Mouse (Mus musculus) spleen, adult 2 months (tissue): Measurements from ENCODE around the gene Tmem245. TPM values are rescaled to one million over a fixed set of nuclear protein-coding genes. Genes with fewer than 3 reads are reported as not detected.

Experiments used
- DNase-seq, 2 experiments: peaks; one replicate each; pipeline versions ENCODE4 v3.0.0 to v3.0.0-alpha.2; 2012 to 2021; ENCODE audit warnings: low spot score in 2 of 2, low read depth in 1 of 2
- H3K27ac ChIP-seq: fragments of 200-500 bp; 2 replicates; pipeline ENCODE4 v1.5.1; 2012; ENCODE audit warnings: low read length, inconsistent platforms; ENCODE audit not compliant: insufficient read depth
- H3K27me3 ChIP-seq: fragments of 200-500 bp; 2 replicates; pipeline ENCODE4 v1.6.1; 2012; ENCODE audit warnings: mild to moderate bottlenecking, moderate library complexity, low read length, inconsistent platforms; ENCODE audit not compliant: control insufficient read depth, insufficient read depth
- H3K36me3 ChIP-seq: fragments of 200-500 bp; 2 replicates; pipeline ENCODE4 v1.6.1; 2012; ENCODE audit warnings: mild to moderate bottlenecking, low read length, inconsistent platforms; ENCODE audit not compliant: control insufficient read depth, insufficient read depth
- H3K4me1 ChIP-seq: fragments of 200-500 bp; 2 replicates; pipeline ENCODE4 v1.6.1; 2011; ENCODE audit warnings: inconsistent platforms; ENCODE audit not compliant: control insufficient read depth, insufficient read depth, insufficient read length
- H3K4me3 ChIP-seq: fragments of 200-500 bp; 2 replicates; pipeline ENCODE4 v1.5.1; 2011; ENCODE audit warnings: mild to moderate bottlenecking, inconsistent platforms; ENCODE audit not compliant: insufficient read depth, insufficient read length; ENCODE audit errors: extremely low read depth
- CTCF ChIP-seq: fragments of 200-500 bp; IDR thresholded peaks from 2 replicates; pipeline ENCODE4 v1.5.1; 2011; ENCODE audit warnings: mild to moderate bottlenecking, inconsistent platforms; ENCODE audit not compliant: insufficient read depth, insufficient read length, insufficient replicate concordance; ENCODE audit errors: extremely low read depth
- POLR2A ChIP-seq: fragments of 200-500 bp; IDR thresholded peaks from 2 replicates; pipeline ENCODE4 v1.6.1; 2011; ENCODE audit warnings: low read depth, low read length, inconsistent platforms
- WGBS: fragments of 180-500 bp; shearing (Covaris S2); methylation state at CpG from one replicate; pipeline ENCODE4 v1.1.7; 2018; 5-methylcytosine and 5-hydroxymethylcytosine counted together
- polyA plus RNA-seq: library from polyadenylated mRNA; depleted of rRNA; stranded (reverse); fragments of >200 nt; gene quantifications from 2 replicates; pipeline ENCODE4 v1.2.3, GENCODE M21; 2012

Tmem245 gene
- polyA plus RNA-seq, 1 experiment, result 9.4 TPM

DNA sequence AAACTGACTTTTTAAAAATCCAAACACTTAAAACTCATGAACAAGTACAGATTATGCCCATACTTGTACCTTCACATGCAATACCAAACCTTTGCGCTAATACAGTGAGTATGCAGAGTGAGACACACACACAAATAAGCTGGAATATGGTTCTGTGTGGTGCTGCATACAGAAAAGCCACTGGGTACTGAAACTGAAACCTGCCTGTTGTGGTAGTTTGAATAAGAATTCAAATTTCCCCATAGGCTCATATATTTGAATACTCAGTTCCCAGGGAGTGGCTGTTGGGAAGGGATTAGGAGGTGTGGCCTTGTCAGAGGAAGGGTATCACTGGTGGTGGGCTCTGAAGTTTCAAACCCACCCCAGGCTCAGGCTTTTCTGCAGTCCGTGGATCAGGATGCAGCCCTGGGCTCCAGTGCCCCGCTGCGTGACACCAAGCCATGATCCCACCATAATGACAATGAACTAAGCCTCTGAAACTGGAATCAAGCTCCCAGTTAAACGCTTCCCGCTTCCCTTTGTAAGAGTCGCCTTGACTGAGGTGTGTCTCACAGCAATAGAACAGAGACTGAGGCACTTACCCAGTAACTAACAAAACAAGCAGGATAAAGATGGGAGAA, 34.7 kb downstream of the Tmem245 start:
- DNase-seq, result no peak
- WGBS, result 96% methylated on average over 7 of the region's 7 CpGs
- peaks cover 12% of the 10 kb centered on the region for H3K36me3 ChIP-seq
- no peak overlapping the region for H3K27ac ChIP-seq
- H3K4me3 ChIP-seq, result no peak overlapping the region
- H3K4me1 ChIP-seq, result peaks cover 12% of the 10 kb centered on the region; the same call in 1 of the 2 replicates
- no peaks in the 10 kb centered on the region for H3K27me3 ChIP-seq
- TF ChIP-seq POLR2A, result no peak
- no peak for TF ChIP-seq CTCF

DNA sequence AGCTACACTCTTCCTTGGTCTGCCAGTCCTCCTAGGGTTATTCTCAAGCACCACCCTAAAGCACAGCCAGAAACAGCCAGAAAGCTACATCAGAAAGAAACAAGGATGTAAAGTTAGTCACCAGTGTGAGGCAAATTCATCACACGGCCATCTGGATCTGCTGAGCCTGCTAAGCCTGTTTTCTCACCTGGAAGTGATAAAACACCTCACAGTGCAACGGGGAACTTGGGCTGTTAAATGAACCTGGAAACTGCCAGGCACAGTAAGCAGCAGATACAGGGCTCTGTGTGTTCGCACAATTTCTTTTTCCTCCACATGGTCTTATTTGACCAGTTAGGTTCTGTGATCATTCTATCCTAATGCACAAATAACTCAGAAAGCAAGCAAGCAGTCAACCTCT, 37.7 kb downstream of the Tmem245 start:
- H3K4me3 ChIP-seq, result no peak overlapping the region
- 94% methylated on average over 3 of the region's 3 CpGs for WGBS
- H3K27me3 ChIP-seq, result no peaks in the 10 kb centered on the region
- no peak for DNase-seq
- TF ChIP-seq POLR2A, result no peak
- no peak for TF ChIP-seq CTCF
- H3K4me1 ChIP-seq, result peaks cover 12% of the 10 kb centered on the region; the same call in 1 of the 2 replicates
- peaks cover 12% of the 10 kb centered on the region for H3K36me3 ChIP-seq
- no peak overlapping the region for H3K27ac ChIP-seq

- DNase-seq, result no peak
- peaks cover 11% of the 10 kb centered on the region; the same call in 1 of the 2 replicates for H3K4me1 ChIP-seq
- TF ChIP-seq CTCF (no peak), POLR2A (no peak)
- H3K27ac ChIP-seq, result no peak overlapping the region
- H3K4me3 ChIP-seq, result no peak overlapping the region
- WGBS, result 96% methylated on average over 5 of the region's 5 CpGs
- H3K36me3 ChIP-seq, result peaks cover 15% of the 10 kb centered on the region
- H3K27me3 ChIP-seq, result no peaks in the 10 kb centered on the region
These were observed 39.6 kb downstream of the Tmem245 start for GRCm38 (mm10) chr4:56907671-56908070.

DNA sequence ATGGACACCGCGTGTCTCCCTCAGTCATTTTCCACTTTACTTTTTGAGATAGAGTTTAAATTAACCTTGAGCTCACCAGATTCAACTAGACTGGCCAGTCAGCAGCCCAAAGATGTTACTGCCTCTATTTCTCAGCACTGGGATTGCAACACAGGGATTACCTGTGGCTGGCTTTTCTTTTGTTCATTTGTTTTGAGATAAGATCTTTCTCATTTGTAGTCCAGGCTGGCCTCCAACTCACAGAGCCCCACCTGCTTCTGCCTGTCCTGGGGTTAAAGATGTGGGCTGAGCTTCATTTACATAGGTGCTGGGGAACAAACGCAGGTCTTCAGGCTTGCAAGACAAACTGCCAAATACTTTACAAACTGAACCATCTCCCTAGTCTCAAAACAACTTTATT, 40.3 kb downstream of the Tmem245 start:
- no peak for DNase-seq

DNA sequence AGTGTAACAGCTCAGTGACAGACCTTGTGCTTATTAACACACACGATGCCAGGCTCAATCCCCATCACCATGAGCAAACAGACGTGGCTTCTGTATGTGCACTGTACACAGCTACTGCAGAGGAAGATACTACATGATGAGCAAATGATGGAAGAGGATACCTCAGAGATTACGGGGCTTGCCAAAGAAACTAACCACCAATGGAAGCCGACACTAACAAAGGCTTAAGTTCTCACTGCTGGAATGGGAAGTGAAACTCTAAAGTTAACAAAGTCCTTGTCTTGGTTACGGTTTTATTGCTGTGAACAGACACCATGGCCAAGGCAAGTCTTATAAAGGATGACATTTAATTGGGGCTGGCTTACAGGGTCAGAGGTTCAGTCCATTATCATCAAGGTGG, 41.7 kb downstream of the Tmem245 start:
- Histone ChIP-seq H3K27me3 (no peaks in the 10 kb centered on the region), H3K36me3 (peaks cover 13% of the 10 kb centered on the region), H3K4me3 (no peak overlapping the region), H3K4me1 (0 out of 2 replicates have a peak, but pooled peaks cover 7% of the 10 kb centered on the region), H3K27ac (peak overlapping the region; percentile 68)
- DNase-seq, result no peak
- 52% methylated on average over 5 of the region's 5 CpGs for WGBS
- TF ChIP-seq CTCF (no peak), POLR2A (no peak)

More for the DNA sequence above, 40.3 kb downstream of the Tmem245 start:
- Histone ChIP-seq H3K27ac (no peak overlapping the region), H3K4me1 (0 out of 2 replicates have a peak, but pooled peaks cover 7% of the 10 kb centered on the region), H3K4me3 (no peak overlapping the region), H3K36me3 (peaks cover 17% of the 10 kb centered on the region), H3K27me3 (no peaks in the 10 kb centered on the region)
- 85% methylated on average over 3 of the region's 3 CpGs for WGBS
- no peak for TF ChIP-seq POLR2A
- TF ChIP-seq CTCF, result no peak

- DNase-seq, result no peak
- peaks cover 21% of the 10 kb centered on the region for H3K36me3 ChIP-seq
These were observed 45.6 kb downstream of the Tmem245 start for GRCm38 (mm10) chr4:56901671-56902070.

DNA sequence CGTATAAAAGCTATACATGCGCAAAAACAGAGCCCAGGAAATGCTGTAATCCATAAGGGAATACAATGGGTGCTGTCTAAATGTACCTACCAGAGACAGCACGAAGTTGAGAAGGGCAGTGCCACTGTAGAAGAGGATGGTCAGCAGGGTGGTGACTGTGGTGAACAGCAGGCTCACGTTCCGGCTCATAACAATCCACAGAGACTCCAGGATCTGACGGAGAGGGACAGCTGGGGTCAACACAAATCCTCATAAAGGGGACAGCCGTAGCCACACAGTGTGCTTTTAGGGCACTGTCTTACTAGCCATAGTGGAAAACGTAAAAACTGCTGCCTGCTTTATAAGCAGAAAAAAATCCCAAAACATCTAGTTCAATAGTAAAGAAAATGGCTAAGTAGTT, 48.0 kb downstream of the Tmem245 start:
- TF ChIP-seq POLR2A, result no peak
- no peak for TF ChIP-seq CTCF
- 94% methylated on average over 8 of the region's 8 CpGs for WGBS
- H3K4me1 ChIP-seq, result 0 out of 2 replicates have a peak, but pooled peaks cover 2% of the 10 kb centered on the region
- peaks cover 26% of the 10 kb centered on the region for H3K36me3 ChIP-seq
- no peak for DNase-seq
- no peak overlapping the region for H3K27ac ChIP-seq
- H3K27me3 ChIP-seq, result no peaks in the 10 kb centered on the region
- no peak overlapping the region for H3K4me3 ChIP-seq

More at GRCm38 (mm10) chr4:56901671-56902070, 45.6 kb downstream of the Tmem245 start:
- no peaks in the 10 kb centered on the region for H3K27me3 ChIP-seq
- 0 out of 2 replicates have a peak, but pooled peaks cover 7% of the 10 kb centered on the region for H3K4me1 ChIP-seq
- no peak overlapping the region for H3K27ac ChIP-seq
- no peak overlapping the region for H3K4me3 ChIP-seq
- TF ChIP-seq CTCF, result no peak
- no peak for TF ChIP-seq POLR2A
- WGBS, result 93% methylated on average over 2 of the region's 2 CpGs
